ENCODE assay signal across 8 mouse cellular contexts in the genomic region with DNA sequence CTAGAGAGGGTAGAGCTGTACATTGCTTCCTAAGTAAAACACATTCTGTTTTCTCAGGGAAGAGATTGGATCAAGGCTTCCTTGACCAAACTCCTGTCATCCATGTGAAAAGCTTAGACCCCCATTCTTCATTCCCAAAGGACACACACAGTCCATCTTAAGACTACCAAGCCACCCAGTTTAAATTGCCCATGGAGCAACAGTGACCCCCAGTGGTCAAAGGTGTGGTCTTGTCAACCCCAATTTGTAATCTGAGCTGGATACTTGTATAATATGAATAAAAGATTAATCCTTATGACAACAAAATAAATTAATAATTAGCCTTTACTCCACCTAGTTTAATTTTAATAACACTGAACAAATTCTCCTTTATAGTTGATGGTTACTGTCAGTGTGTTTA. TPM values are rescaled to one million over a fixed set of nuclear protein-coding genes. Genes with fewer than 3 reads are reported as not detected.
DNase-seq lines count a peak whose midpoint lies in the region; ATAC-seq lines count a peak whose summit lies in the region.

No protein-coding gene starts in this region.

- H3K4me1 ChIP-seq in forebrain, embryonic 12.5 days, result no peaks in the 10 kb centered on the region
- H3K4me1 ChIP-seq in forebrain, embryonic 16.5 days (replicated peaks; ENCODE audit: control insufficient read depth, insufficient read depth, low read length), result no peaks in the 10 kb centered on the region

- DNase-seq in urinary bladder, adult 18-20 months (ENCODE audit: low spot score in 2 of 2), result peak; percentile 31 to 62
- no peak for DNase-seq in urinary bladder, postnatal 10 days (ENCODE audit: low spot score)
- peak; percentile 40 to 66 for DNase-seq in frontal cortex, postnatal 25 days (ENCODE audit: low spot score in 2 of 2)
- peak; percentile 34 to 51 for DNase-seq in layer of hippocampus, postnatal 36 days
- peak; percentile 53 for DNase-seq in ovary, postnatal 36 days (ENCODE audit: low spot score)

- ATAC-seq in forebrain, embryonic 12.5 days (ENCODE audit: low FRiP score), result 0 out of 2 replicates have a peak, but pooled peaks have one; percentile 51
- no peak for ATAC-seq in forebrain, embryonic 16.5 days
- ATAC-seq in activated CD4-positive, CD25-positive, alpha-beta regulatory T cell, adult 4 months, result no peak

- no peak overlapping the region for H3K27ac ChIP-seq in forebrain, embryonic 12.5 days
- no peak overlapping the region for H3K27ac ChIP-seq in forebrain, embryonic 16.5 days (ENCODE audit: low read length)

- H3K36me3 ChIP-seq in forebrain, embryonic 12.5 days (replicated peaks), result no peaks in the 10 kb centered on the region
- H3K36me3 ChIP-seq in forebrain, embryonic 16.5 days (ENCODE audit: control insufficient read depth, insufficient read depth), result no peaks in the 10 kb centered on the region

- H3K4me3 ChIP-seq in forebrain, embryonic 12.5 days (replicated peaks), result no peak overlapping the region
- no peak overlapping the region for H3K4me3 ChIP-seq in forebrain, embryonic 16.5 days (replicated peaks; ENCODE audit: low read length)

- H3K9ac ChIP-seq in forebrain, embryonic 12.5 days, result no peak overlapping the region
- H3K9ac ChIP-seq in forebrain, embryonic 16.5 days (replicated peaks; ENCODE audit: low read depth, low read length), result no peak overlapping the region

- H3K27me3 ChIP-seq in forebrain, embryonic 12.5 days, result no peaks in the 10 kb centered on the region
- H3K27me3 ChIP-seq in forebrain, embryonic 16.5 days (replicated peaks; ENCODE audit: control insufficient read depth, insufficient read depth, low read length), result no peaks in the 10 kb centered on the region

- H3K9me3 ChIP-seq in forebrain, embryonic 12.5 days, result no peaks in the 10 kb centered on the region
- H3K9me3 ChIP-seq in forebrain, embryonic 16.5 days (ENCODE audit: control insufficient read depth, low read length), result no peaks in the 10 kb centered on the region

- no peak overlapping the region for H3K4me2 ChIP-seq in forebrain, embryonic 12.5 days
- H3K4me2 ChIP-seq in forebrain, embryonic 16.5 days (ENCODE audit: low read length), result no peak overlapping the region

RNA-seq across cellular contexts. Expression of gene Bmp3, which starts 24.7 kb away (rescaled TPM):
- 0.86 and 0.96 TPM in 2 replicates for polyA plus RNA-seq in forebrain, embryonic 12.5 days (2016; fragmentation: Nextera tagmentation; extraction: Ambion mirVana)
- 1.8 and 2.1 TPM in 2 replicates for polyA plus RNA-seq in forebrain, embryonic 16.5 days (2015; fragmentation: Nextera tagmentation; extraction: Ambion mirVana)
- 1 to 10 TPM; 2.8 to 3.3 TPM for total RNA-seq in layer of hippocampus, postnatal 36 days (2021)
- not detected for polyA plus RNA-seq in activated CD4-positive, CD25-positive, alpha-beta regulatory T cell, adult 4 months (2017; shearing (Covaris generic))
